Mouse (Mus musculus) cortical plate, adult 2 months (tissue): ENCODE measurements around the gene Nebl.

ENCODE experiments used
- CTCF ChIP-seq: fragments of 200-500 bp; IDR thresholded peaks from 2 replicates; pipeline ENCODE4 v1.5.1; 2011; ENCODE audit warnings: mild to moderate bottlenecking, control low read depth, low read length; ENCODE audit not compliant: insufficient read depth; ENCODE audit errors: extremely low read depth
- POLR2A ChIP-seq: fragments of 200-500 bp; IDR thresholded peaks from 2 replicates; pipeline ENCODE4 v1.6.1; 2011; ENCODE audit warnings: mild to moderate bottlenecking, low read length, control low read depth; ENCODE audit not compliant: insufficient read depth; ENCODE audit errors: extremely low read depth

GRCm38 (mm10) chr2:17525739-17526526 lies 205.3 kb downstream of the Nebl start:
- TF ChIP-seq CTCF: no peak
- no peak for TF ChIP-seq POLR2A
